Mouse (Mus musculus) midbrain, embryonic 16.5 days (tissue): Measurements from ENCODE around the gene Psmd11. TPM values are rescaled to one million over a fixed set of nuclear protein-coding genes. Genes with fewer than 3 reads are reported as not detected.

Experiments
- ATAC-seq: fragments of 200-750 bp; cut with Nextera tagmentation; 2 replicates; pipeline ENCODE4 v1.8.0; 2017; ENCODE audit warnings: moderate TSS enrichment
- H3K27ac ChIP-seq: fragments of 300-500 bp; sonication (generic); 2 replicates; pipeline ENCODE4 v1.5.1; 2014; ENCODE audit warnings: mild to moderate bottlenecking, low read length, mixed read lengths
- H3K27me3 ChIP-seq: fragments of 300-500 bp; sonication (generic); 2 replicates; pipeline ENCODE4 v1.6.1; 2014; ENCODE audit warnings: low read depth, low read length, mixed read lengths; ENCODE audit not compliant: control insufficient read depth, insufficient read depth
- H3K36me3 ChIP-seq: fragments of 300-500 bp; sonication (generic); 2 replicates; pipeline ENCODE4 v1.6.1; 2014; ENCODE audit warnings: mild to moderate bottlenecking, low read length, moderate library complexity, mixed read lengths; ENCODE audit not compliant: control insufficient read depth, insufficient read depth
- H3K4me1 ChIP-seq: fragments of 300-500 bp; sonication (generic); 2 replicates; pipeline ENCODE4 v1.6.1; 2014; ENCODE audit warnings: mild to moderate bottlenecking, low read length, mixed read lengths; ENCODE audit not compliant: control insufficient read depth, insufficient read depth
- H3K4me2 ChIP-seq: fragments of 300-500 bp; sonication (generic); 2 replicates; pipeline ENCODE4 v1.6.1; 2014; ENCODE audit warnings: mild to moderate bottlenecking, low read length, mixed read lengths
- H3K4me3 ChIP-seq: fragments of 300-500 bp; sonication (generic); 2 replicates; pipeline ENCODE4 v1.5.1; 2014; ENCODE audit warnings: low read depth, mild to moderate bottlenecking, low read length, moderate library complexity, mixed read lengths
- H3K9ac ChIP-seq: fragments of 300-500 bp; sonication (generic); 2 replicates; pipeline ENCODE4 v1.6.1; 2014; ENCODE audit warnings: low read depth, low read length, mixed read lengths
- H3K9me3 ChIP-seq: fragments of 300-500 bp; sonication (generic); replicated peaks from 2 replicates; pipeline ENCODE4 v1.6.1; 2014; ENCODE audit warnings: mild to moderate bottlenecking, low read length, mixed read lengths; ENCODE audit not compliant: control insufficient read depth, poor library complexity, severe bottlenecking
- WGBS: fragments of 180-500 bp; shearing (Covaris S2); extraction: QIAGEN DNeasy Blood & Tissue Kit; methylation state at CpG from one replicate; pipeline ENCODE4 v1.1.7; 2014; 5-methylcytosine and 5-hydroxymethylcytosine counted together
- polyA plus RNA-seq: library from polyadenylated mRNA; unstranded; fragments of >200 nt; fragmentation: Nextera tagmentation; extraction: Ambion mirVana; gene quantifications from 2 replicates; pipeline ENCODE4 v1.2.1, GENCODE M21; 2015

Psmd11 gene
- polyA plus RNA-seq, 1 experiment from 2014 or later: 270 TPM

DNA sequence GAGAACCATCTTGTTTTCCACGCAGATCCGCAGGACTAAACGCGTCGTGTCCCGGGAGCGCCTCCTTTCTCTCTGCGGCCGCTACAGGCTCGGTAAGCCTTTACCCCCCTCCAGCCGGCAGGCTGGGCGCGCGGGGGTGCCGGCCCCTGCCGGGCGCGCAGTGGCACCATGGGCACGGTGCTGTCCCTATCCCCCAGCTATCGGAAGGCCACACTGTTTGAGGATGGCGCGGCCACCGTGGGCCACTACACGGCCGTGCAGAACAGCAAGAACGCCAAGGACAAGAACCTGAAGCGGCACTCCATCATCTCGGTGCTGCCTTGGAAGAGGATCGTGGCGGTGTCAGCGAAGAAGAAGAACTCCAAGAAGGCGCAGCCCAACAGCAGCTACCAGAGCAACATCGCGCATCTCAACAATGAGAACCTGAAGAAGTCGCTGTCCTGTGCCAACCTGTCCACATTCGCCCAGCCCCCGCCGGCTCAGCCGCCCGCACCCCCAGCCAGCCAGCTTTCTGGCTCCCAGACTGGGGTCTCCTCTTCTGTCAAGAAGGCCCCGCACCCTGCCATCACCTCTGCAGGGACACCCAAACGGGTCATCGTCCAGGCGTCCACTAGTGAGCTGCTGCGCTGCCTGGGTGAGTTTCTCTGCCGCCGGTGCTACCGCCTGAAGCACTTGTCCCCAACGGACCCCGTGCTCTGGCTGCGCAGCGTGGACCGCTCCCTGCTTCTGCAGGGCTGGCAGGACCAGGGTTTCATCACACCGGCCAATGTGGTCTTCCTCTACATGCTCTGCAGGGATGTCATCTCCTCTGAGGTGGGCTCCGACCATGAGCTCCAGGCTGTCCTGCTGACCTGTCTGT, 49.2 kb downstream of the Psmd11 start:
- peak overlapping the region; percentile 99 for H3K27ac ChIP-seq
- peak overlapping the region; percentile 83 for H3K4me2 ChIP-seq
- ATAC-seq: peak; percentile 26
- H3K4me3 ChIP-seq: peak overlapping the region; percentile 86
- H3K36me3 ChIP-seq: no peaks in the 10 kb centered on the region; the same call in 1 of the 2 replicates
- peaks cover 14% of the 10 kb centered on the region for H3K4me1 ChIP-seq
- H3K9ac ChIP-seq: peak overlapping the region; percentile 99
- no peaks in the 10 kb centered on the region for H3K9me3 ChIP-seq
- no peaks in the 10 kb centered on the region for H3K27me3 ChIP-seq
- 6% methylated on average over 50 of the region's 55 CpGs for WGBS

DNA sequence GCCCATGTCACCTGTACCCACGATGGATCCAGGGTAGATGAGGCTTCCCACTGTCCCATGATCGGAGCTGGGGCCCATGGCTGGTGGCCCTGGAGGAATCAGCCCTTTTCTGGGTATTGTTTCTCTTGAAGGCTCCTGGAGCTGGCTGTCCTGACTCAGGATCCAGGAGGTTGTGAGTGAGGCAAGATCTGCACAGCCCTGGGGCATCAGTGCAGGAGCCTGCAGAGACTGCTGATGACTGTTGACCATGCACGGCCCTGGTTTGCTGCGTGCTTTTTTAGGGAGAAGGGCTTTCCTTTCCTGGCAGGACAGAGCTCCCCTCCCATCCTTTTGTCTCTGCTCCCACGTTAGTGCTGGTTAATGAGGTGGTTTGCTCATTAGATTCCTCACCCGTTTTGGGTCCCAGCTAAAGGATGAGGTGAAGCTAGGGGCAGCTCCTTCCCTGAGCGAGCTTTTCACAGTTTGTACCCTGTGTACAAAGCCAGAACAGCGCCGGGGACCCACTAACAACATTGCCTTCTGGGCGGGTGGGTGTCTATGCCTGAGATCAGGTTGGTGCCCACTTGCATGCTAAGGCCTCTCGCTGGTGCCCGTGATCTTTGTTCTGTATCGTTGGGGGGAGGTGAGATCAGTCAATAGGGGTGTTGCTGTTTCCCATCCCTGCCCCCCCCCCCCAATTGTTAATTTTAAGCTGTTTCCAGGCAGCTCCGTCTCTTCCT, 50.4 kb downstream of the Psmd11 start:
- Histone ChIP-seq H3K4me3 (peak overlapping the region; percentile 86), H3K9ac (peak overlapping the region; percentile 99), H3K36me3 (no peaks in the 10 kb centered on the region), H3K27ac (peak overlapping the region; percentile 99), H3K4me2 (peak overlapping the region; percentile 83), H3K9me3 (no peaks in the 10 kb centered on the region), H3K27me3 (no peaks in the 10 kb centered on the region), H3K4me1 (peaks cover 27% of the 10 kb centered on the region)
- ATAC-seq: no peak
- 20% methylated on average over 14 of the region's 14 CpGs for WGBS

DNA sequence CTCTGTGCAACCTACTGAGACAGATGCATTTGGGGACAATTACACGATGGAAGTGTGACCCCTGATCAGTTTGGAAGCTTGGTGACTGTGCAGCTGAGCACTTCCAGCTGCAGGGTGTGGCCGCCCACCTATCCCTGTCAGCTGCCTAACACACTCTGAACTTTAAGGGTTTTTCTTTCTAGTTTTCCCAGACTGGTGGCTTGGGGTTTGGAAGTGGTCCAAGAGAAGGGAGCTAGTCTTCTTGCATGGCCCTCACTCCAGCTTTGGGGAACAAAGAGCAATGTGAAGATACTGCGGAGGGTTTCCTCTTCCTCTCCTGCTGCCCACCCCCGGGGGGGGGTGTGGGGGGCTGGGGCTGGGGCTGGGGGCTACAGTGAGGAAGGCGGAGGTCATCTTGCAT, 51.0 kb downstream of the Psmd11 start:
- peak overlapping the region; percentile 99 for H3K27ac ChIP-seq
- H3K27me3 ChIP-seq: no peaks in the 10 kb centered on the region
- 30% methylated on average over 5 of the region's 5 CpGs for WGBS
- H3K4me1 ChIP-seq: peaks cover 32% of the 10 kb centered on the region
- H3K4me3 ChIP-seq: peak overlapping the region; percentile 86
- peak overlapping the region; percentile 83 for H3K4me2 ChIP-seq
- H3K9me3 ChIP-seq: no peaks in the 10 kb centered on the region
- no peaks in the 10 kb centered on the region for H3K36me3 ChIP-seq
- no peak for ATAC-seq
- peak overlapping the region; percentile 99 for H3K9ac ChIP-seq

DNA sequence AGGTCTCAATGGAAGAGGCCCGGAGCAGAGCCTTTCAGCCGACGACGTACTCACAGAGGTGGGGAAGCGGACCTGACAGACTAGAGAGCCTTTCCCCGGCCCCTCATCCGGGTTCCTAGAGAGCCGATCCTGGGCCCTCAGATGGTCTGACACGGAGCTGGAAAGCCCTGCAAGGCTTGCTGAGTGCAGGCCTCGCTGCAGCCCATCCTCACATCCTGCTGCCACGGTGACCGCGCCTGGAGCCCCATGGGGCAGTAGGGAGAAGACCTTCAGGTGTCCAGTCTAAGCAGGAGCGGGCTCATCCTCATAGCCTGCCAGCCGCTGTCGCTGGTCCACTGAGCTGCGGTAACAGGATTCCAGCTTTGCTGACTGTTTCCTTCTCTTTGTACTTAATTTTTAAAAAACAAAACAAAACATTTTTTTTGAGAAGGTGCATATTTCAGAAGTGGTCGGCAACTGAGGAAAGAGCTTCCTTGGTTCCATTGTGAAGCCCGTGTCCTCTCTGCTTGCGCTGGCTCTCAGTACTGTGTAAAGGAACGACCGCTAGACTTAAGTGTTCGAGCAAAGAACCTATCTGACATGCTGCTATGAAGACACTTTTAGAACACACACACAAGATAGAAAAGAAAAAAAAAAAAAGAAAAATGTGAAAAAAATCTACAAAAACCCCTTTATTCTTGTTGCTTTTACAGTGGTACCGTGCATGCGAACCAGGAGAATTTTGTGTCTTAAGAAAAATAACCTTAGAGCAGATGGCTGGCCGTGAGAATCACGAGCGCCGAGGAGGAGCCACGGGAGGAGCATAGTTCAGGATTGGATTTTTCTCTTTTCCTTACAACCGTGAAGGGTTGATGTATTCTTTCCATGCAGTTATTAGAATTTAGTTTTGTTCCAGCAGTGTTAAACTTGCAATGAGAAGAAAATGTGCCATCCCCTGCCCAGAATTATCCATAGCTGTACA, 51.8 kb downstream of the Psmd11 start:
- no peak for ATAC-seq

DNA sequence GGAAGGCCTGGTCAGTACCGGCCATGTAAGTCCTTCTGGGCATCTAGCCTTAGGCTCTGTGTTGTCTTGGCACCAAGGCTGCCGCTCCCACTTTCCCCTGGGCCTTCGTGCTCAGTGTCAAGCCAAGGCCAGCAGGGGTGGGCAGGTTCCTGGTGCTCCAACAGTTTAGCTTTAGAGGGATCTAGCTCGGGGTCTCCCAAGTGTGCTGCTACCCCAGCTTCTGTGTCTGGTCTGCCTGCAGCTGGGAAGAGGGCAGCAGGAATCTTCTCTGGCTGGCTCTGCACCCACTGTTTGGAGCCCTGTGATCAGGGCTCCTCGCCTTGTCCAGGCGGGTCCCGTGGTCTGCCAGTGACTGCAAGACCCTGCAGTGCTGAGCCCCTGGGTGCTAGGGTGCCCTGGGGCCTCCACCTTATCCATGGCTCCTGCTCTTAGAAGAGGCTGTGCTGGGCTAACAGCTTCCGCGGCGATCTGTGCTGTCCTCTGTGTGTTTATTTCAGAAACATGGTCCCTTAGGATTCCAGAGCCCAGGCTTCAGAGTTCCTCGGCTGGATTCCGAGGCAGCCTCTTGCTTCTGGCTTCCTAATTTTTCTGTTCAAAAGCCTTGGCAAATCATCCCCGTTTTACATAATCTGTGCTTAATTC, 53.1 kb downstream of the Psmd11 start:
- peak overlapping the region; percentile 83 for H3K4me2 ChIP-seq
- no peak for ATAC-seq
- H3K4me3 ChIP-seq: peak overlapping the region; percentile 48
- H3K9ac ChIP-seq: peak overlapping the region; percentile 78
- WGBS: 47% methylated on average over 13 of the region's 13 CpGs
- no peaks in the 10 kb centered on the region for H3K36me3 ChIP-seq
- peaks cover 49% of the 10 kb centered on the region for H3K4me1 ChIP-seq
- no peaks in the 10 kb centered on the region for H3K9me3 ChIP-seq
- H3K27ac ChIP-seq: peak overlapping the region; percentile 65
- H3K27me3 ChIP-seq: no peaks in the 10 kb centered on the region

More for the DNA sequence above, 51.8 kb downstream of the Psmd11 start:
- WGBS: 34% methylated on average over 31 of the region's 31 CpGs
- no peaks in the 10 kb centered on the region for H3K9me3 ChIP-seq
- H3K4me1 ChIP-seq: peaks cover 40% of the 10 kb centered on the region
- H3K27me3 ChIP-seq: no peaks in the 10 kb centered on the region
- H3K36me3 ChIP-seq: no peaks in the 10 kb centered on the region
- peak overlapping the region; percentile 86 for H3K4me3 ChIP-seq
- peak overlapping the region; percentile 99 for H3K9ac ChIP-seq
- H3K27ac ChIP-seq: peak overlapping the region; percentile 99
- H3K4me2 ChIP-seq: peak overlapping the region; percentile 83

DNA sequence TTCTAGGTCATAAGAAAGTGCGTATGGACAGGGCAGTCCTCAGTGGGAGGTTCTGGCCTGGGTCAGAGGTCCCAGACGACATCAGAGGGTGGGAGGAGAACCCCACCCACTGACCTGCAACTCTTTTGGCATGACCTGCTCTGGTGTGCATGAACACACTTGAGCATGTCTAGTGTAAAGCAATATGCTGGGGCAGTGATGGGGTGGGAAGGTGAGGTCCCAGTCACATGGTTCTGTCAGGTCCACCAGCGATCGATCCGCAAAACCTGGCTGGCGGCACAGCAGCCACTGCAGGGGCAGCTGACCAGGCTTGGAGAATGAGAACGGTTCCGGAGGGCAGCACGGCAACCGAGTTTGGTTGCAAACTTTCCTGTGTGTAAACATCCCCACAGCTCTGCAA, 53.9 kb downstream of the Psmd11 start:
- ATAC-seq: no peak
- Histone ChIP-seq H3K27me3 (no peaks in the 10 kb centered on the region), H3K9ac (peak overlapping the region; percentile 57), H3K27ac (peak overlapping the region; percentile 86), H3K4me1 (peaks cover 49% of the 10 kb centered on the region), H3K4me3 (peak overlapping the region; percentile 12; the same call in 1 of the 2 replicates), H3K36me3 (no peaks in the 10 kb centered on the region), H3K4me2 (peak overlapping the region; percentile 83), H3K9me3 (no peaks in the 10 kb centered on the region)
- 67% methylated on average over 10 of the region's 10 CpGs for WGBS

DNA sequence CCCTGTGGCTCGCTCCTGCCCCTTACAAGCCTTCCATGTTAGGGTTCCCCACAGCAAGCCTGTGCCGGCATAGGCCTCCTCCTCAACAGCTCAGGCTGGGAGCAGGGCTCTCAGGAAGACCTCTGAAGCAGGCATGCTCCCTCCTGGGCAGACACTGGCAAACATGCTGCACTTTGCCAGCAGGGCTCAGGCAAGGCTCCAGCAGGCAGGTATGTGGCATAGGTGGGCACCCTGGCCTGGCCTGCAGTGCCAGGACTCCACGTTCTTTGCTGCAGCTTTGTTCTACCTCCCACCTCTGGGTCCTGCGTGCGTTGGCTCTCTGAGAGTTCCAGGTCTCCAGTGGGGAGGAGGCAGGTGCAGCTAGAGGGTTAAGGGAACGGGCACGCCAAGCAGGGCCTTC, 54.5 kb downstream of the Psmd11 start:
- Histone ChIP-seq H3K9ac (peak overlapping the region; percentile 57), H3K4me2 (peak overlapping the region; percentile 83), H3K27ac (peak overlapping the region; percentile 86), H3K9me3 (no peaks in the 10 kb centered on the region), H3K36me3 (no peaks in the 10 kb centered on the region), H3K27me3 (no peaks in the 10 kb centered on the region), H3K4me3 (peak overlapping the region; percentile 12), H3K4me1 (peaks cover 49% of the 10 kb centered on the region)
- no peak for ATAC-seq
- 76% methylated on average over 7 of the region's 7 CpGs for WGBS

DNA sequence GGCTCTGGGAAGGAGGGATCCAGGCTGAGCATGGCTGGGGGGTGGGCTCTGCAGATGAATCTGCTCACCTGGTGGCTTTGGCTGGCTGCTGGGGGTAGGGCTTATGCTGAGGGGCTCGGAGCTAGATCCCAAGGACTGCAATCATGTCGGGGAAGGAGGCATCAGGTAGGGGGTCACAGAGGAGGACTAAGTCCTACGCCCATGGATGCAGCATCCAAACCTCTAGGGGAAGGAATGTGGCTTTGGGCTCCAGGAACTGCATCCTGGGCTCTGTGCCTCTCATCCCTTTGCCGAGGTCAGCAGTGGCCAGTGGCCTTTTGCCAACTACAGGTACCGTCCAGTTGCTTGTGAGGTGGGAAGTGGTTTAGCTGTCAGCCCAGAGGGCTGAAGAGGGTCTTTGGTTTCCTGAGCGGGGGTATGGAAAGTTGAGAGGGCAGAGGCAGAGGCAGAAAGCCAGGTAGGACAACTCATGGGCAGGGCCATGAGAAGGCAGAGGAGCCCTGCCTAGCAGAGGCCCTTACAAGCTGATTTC, 55.2 kb downstream of the Psmd11 start:
- Histone ChIP-seq H3K27ac (peak overlapping the region; percentile 86), H3K9me3 (no peaks in the 10 kb centered on the region), H3K36me3 (no peaks in the 10 kb centered on the region), H3K4me1 (peaks cover 49% of the 10 kb centered on the region), H3K4me3 (peak overlapping the region; percentile 22), H3K27me3 (no peaks in the 10 kb centered on the region), H3K9ac (peak overlapping the region; percentile 57), H3K4me2 (peak overlapping the region; percentile 83)
- 67% methylated on average over 6 of the region's 6 CpGs for WGBS
- ATAC-seq: peak; percentile 9
